8 mouse cellular contexts compared by ENCODE assay signal in genomic region chr15:88733041-88733751, GRCm38 (mm10). TPM values are rescaled to one million over a fixed set of nuclear protein-coding genes. Genes with fewer than 3 reads are reported as not detected.
DNase-seq lines count a peak whose midpoint lies in the region; ATAC-seq lines count a peak whose summit lies in the region.

No protein-coding gene starts in this region.

- peaks cover 32% of the 10 kb centered on the region for H3K4me1 ChIP-seq in hindbrain, embryonic 12.5 days

- H3K27me3 ChIP-seq in hindbrain, embryonic 12.5 days: no peaks in the 10 kb centered on the region

- DNase-seq in NIH3T3 (ENCODE audit: low read depth): peak; percentile 76
- DNase-seq in cerebellum, adult 9-11 months: peak; percentile 69
- peak; percentile 31 to 72 for DNase-seq in frontal cortex, adult 2 months (ENCODE audit: extremely low spot score in 1 of 2, low spot score in 1 of 2)
- peak; percentile 41 to 60 for DNase-seq in layer of hippocampus, postnatal 25 days (ENCODE audit: extremely low spot score in 1 of 2, low spot score in 1 of 2)
- DNase-seq in lung, postnatal 25 days (ENCODE audit: low spot score): peak; percentile 61
- DNase-seq in ovary, postnatal 36 days (ENCODE audit: low spot score): peak; percentile 69
- DNase-seq in thymus, postnatal 36 days: peak; percentile 80

- peak overlapping the region; percentile 89 for H3K4me2 ChIP-seq in hindbrain, embryonic 12.5 days (replicated peaks)

- no peaks in the 10 kb centered on the region for H3K9me3 ChIP-seq in hindbrain, embryonic 12.5 days (replicated peaks)

- peak overlapping the region; percentile 100 for H3K9ac ChIP-seq in hindbrain, embryonic 12.5 days

- peak overlapping the region; percentile 90 for H3K27ac ChIP-seq in hindbrain, embryonic 12.5 days

- WGBS in hindbrain, embryonic 12.5 days: under 1% methylated on average over 78 of the region's 86 CpGs

- peak overlapping the region; percentile 100 for H3K4me3 ChIP-seq in hindbrain, embryonic 12.5 days

- peak; percentile 49 for ATAC-seq in hindbrain, embryonic 12.5 days (ENCODE audit: low FRiP score)

- peaks cover 20% of the 10 kb centered on the region for H3K36me3 ChIP-seq in hindbrain, embryonic 12.5 days

RNA-seq across cellular contexts. Expression of gene Brd1, which starts 0.8 kb away (rescaled TPM):
- 23.3 and 23.5 TPM in 2 replicates for polyA plus RNA-seq in frontal cortex, adult 2 months (2012; rRNA removed)
- 26.9 and 28.2 TPM in 2 replicates for polyA plus RNA-seq in hindbrain, embryonic 12.5 days (2016; fragmentation: Nextera tagmentation; extraction: Ambion mirVana)
- 10 to 100 TPM; 48.6 to 58.2 TPM for total RNA-seq in layer of hippocampus, postnatal 25 days (2021)

RNA-seq across cellular contexts. Expression of gene Zbed4, which starts 18.3 kb away (rescaled TPM):
- polyA plus RNA-seq in frontal cortex, adult 2 months (2012; rRNA removed): 6.3 and 6.4 TPM in 2 replicates
- 37.1 and 37.3 TPM in 2 replicates for polyA plus RNA-seq in hindbrain, embryonic 12.5 days (2016; fragmentation: Nextera tagmentation; extraction: Ambion mirVana)
- 10 to 100 TPM in 1 of 2 experiments, 1 to 10 TPM in 1; 9.8 to 10.0 TPM for total RNA-seq in layer of hippocampus, postnatal 25 days (2021)

Comparison
In these comparisons a context has a peak if more than half of its experiments do, and no peak if none do; other contexts are left out.
1. Peak in every context shown above with its lines: DNase-seq, ATAC-seq, H3K4me3 ChIP-seq and H3K27ac ChIP-seq.